Mouse (Mus musculus): Measurements from ENCODE around the gene Phb.

- TF ChIP-seq POLR2A (IDR thresholded peaks at IDR 0.05; ENCODE audit: borderline replicate concordance, extremely low read depth, low read depth, low read length) (no peak), CTCF (IDR thresholded peaks at IDR 0.05; ENCODE audit: insufficient read depth, low read length) (no peak)
These were observed 19.0 kb upstream of the Phb start for GRCm38 (mm10) chr11:95647791-95648190.

Data from lung, adult 2 months (tissue).